Mouse (Mus musculus): ENCODE measurements at regions not wholly inside any gene's neighbourhood (a gene's known extent, or its start where the extent isn't known, plus 50 kb on each side); places are given as distances from the start of the nearest gene placed in this dataset.

- no peak for TF ChIP-seq EP300 (optimal IDR thresholded peaks at IDR 0.05)
- TF ChIP-seq CTCF (IDR thresholded peaks at IDR 0.05; ENCODE audit: low read depth) = no peak
These were observed 105.0 kb upstream of the Rnaseh2b start for GRCm38 (mm10) chr14:62187360-62187759.

Data from stomach, postnatal 0 days (tissue).